Mouse (Mus musculus) kidney, postnatal 4 days (tissue): Measurements from ENCODE around the gene 3830403N18Rik.
"Not testable (repeated sequence)": the region's sequence is repeated elsewhere in the genome, so short reads cannot be mapped to it uniquely, and the experiment has no call there.

Experiments used
- DNase-seq, 2 experiments: peaks; one replicate each; pipeline ENCODE4 v3.0.0; 2021; ENCODE audit warnings: mixed read lengths in 2 of 2

The 3830403N18Rik gene

DNA sequence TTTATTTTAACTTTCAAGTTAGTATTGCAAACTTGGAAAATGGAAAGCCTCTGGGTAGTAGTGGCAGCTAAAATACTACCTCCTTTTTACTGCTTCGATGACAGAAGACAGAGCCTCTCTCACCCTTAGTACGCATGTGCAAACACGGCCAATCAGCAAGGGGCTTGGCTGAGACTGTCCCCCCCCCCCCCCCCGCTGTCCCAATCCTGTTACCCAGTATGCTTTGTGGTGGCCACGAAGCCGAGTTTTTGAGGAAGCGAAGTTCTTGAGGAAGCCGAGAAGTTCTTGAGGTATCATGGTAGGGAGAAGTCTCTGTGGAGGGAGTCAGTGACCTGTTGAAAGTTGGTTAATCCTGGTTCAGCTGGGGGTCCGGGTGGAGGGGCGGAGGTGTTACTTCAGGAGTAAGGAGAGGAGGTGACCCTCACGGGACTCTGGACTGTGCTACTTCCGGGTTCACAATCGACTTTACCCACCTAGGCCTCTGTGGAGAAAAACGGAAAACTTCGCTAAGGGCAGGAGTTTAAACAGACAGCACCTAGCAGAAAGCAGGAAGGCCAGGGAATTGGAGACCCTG is at the start of gene 3830403N18Rik:
Gene 3830403N18Rik, plus strand, starts transcription at position 237 of the 574 bp plus-strand sequence.
- not testable (repeated sequence) for DNase-seq

DNA sequence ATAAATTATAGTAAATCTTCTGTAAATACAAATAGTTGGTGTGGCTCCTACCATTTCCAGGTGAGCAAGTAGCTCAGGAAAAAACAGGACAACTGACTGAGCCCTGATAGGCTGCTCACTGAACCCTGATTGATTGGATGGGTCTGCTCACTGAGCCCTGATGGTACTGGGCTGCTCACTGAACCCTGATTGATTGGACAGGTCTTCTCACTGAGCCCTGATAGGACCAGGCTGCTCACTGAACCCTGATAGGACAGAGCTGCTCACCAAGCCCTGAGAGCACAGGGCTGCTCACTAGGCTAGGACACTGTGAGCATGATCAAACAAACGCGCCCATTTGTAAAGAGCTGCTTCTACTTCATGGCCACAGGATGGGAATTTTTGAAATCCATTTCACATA is 15.0 kb downstream of the 3830403N18Rik start:
- no peak for DNase-seq

DNA sequence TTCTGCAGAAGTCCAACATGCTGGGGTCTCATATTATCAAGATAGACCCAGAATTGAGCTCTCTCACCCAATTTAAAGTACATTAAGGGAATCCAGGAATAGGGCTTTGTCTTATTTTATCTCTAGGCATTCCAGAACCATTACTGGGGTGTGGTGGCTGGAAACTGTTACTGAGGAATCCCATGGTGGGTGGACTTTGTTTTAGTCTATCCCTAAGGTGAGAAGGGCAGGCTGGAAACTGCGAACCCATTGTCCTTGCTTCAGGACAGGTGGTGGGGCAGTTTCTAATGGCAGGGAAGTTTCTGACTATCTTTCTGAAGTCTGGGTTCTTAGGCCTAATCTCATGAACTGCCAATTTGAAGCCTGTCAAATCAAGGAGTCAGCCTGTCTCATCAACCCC is 50.1 kb downstream of the 3830403N18Rik start:
- not testable (repeated sequence) for DNase-seq
